Mouse (Mus musculus) kidney, postnatal 0 days (tissue): ENCODE data around the gene Bloc1s5. TPM values are rescaled to one million over a fixed set of nuclear protein-coding genes. Genes with fewer than 3 reads are reported as not detected.

Experiments
- ATAC-seq: fragments of 200-750 bp; cut with Nextera tagmentation; replicated peaks from 2 replicates; pipeline ENCODE4 v1.8.0; 2017; ENCODE audit warnings: low read depth, moderate number of reproducible peaks, moderate TSS enrichment, moderate library complexity; ENCODE audit not compliant: low FRiP score
- DNase-seq: peaks from one replicate; pipeline ENCODE4 v3.0.0-alpha.2; 2016; ENCODE audit warnings: low spot score
- H3K27ac ChIP-seq: fragments of 300-500 bp; sonication (generic); 2 replicates; pipeline ENCODE4 v1.5.1; 2014; ENCODE audit warnings: mild to moderate bottlenecking
- H3K27me3 ChIP-seq: fragments of 300-500 bp; sonication (generic); 2 replicates; pipeline ENCODE4 v1.6.1; 2014; ENCODE audit warnings: low read length, mixed read lengths; ENCODE audit not compliant: insufficient read depth
- H3K36me3 ChIP-seq: fragments of 300-500 bp; sonication (generic); 2 replicates; pipeline ENCODE4 v1.6.1; 2014; ENCODE audit warnings: low read length, mixed read lengths; ENCODE audit not compliant: insufficient read depth
- H3K4me1 ChIP-seq: fragments of 300-500 bp; sonication (generic); replicated peaks from 2 replicates; pipeline ENCODE4 v1.6.1; 2014; ENCODE audit warnings: antibody characterized with exemption, low read length, mixed read lengths; ENCODE audit not compliant: insufficient read depth
- H3K4me2 ChIP-seq: fragments of 300-500 bp; sonication (generic); 2 replicates; pipeline ENCODE4 v1.6.1; 2014; ENCODE audit warnings: mild to moderate bottlenecking, low read length, moderate library complexity, mixed read lengths
- H3K4me3 ChIP-seq: fragments of 300-500 bp; sonication (generic); replicated peaks from 2 replicates; pipeline ENCODE4 v1.5.1; 2014; ENCODE audit warnings: low read depth, low read length
- H3K9ac ChIP-seq: fragments of 300-500 bp; sonication (generic); 2 replicates; pipeline ENCODE4 v1.6.1; 2014; ENCODE audit warnings: low read depth, low read length
- H3K9me3 ChIP-seq: fragments of 300-500 bp; sonication (generic); replicated peaks from 2 replicates; pipeline ENCODE4 v1.6.1; 2016; ENCODE audit warnings: low read length, inconsistent platforms, mixed read lengths
- CTCF ChIP-seq: IDR thresholded peaks from 2 replicates; pipeline ENCODE4 v1.5.1; 2016; ENCODE audit warnings: antibody characterized with exemption, low read depth, mild to moderate bottlenecking, moderate library complexity
- WGBS: fragments of 180-500 bp; shearing (Covaris S2); extraction: QIAGEN DNeasy Blood & Tissue Kit; methylation state at CpG from one replicate; pipeline ENCODE4 v1.1.7; 2014; 5-methylcytosine and 5-hydroxymethylcytosine counted together
- polyA plus RNA-seq: library from polyadenylated mRNA; unstranded; fragments of >200 nt; fragmentation: Nextera tagmentation; extraction: Ambion mirVana; gene quantifications from 2 replicates; pipeline ENCODE4 v1.2.1, GENCODE M21; 2015

The Bloc1s5 gene
- polyA plus RNA-seq, 1 experiment from 2014 or later, result 21.8 TPM

- 67% methylated on average over 8 of the region's 8 CpGs for WGBS
- no peak overlapping the region for H3K9ac ChIP-seq
- H3K4me3 ChIP-seq, result no peak overlapping the region
- no peak for ATAC-seq
- no peak for TF ChIP-seq CTCF
- no peaks in the 10 kb centered on the region for H3K27me3 ChIP-seq
- no peak overlapping the region for H3K27ac ChIP-seq
- H3K9me3 ChIP-seq, result no peaks in the 10 kb centered on the region
- no peak overlapping the region for H3K4me2 ChIP-seq
- peaks cover 8% of the 10 kb centered on the region; the same call in 1 of the 2 replicates for H3K36me3 ChIP-seq
- no peaks in the 10 kb centered on the region for H3K4me1 ChIP-seq
- DNase-seq, result no peak
These were observed 21.3 kb downstream of the Bloc1s5 start for GRCm38 (mm10) chr13:38613583-38613982.

- WGBS, result 85% methylated on average over 9 of the region's 9 CpGs
These were observed 22.3 kb downstream of the Bloc1s5 start for GRCm38 (mm10) chr13:38612608-38613007.

GRCm38 (mm10) chr13:38612179-38612578 lies 22.7 kb downstream of the Bloc1s5 start:
- no peaks in the 10 kb centered on the region for H3K27me3 ChIP-seq
- H3K9ac ChIP-seq, result no peak overlapping the region
- no peak overlapping the region for H3K4me3 ChIP-seq
- no peak for DNase-seq
- TF ChIP-seq CTCF, result peak; percentile 27; the same call in 1 of the 2 replicates
- WGBS, result 96% methylated on average over 4 of the region's 4 CpGs
- no peak overlapping the region for H3K4me2 ChIP-seq
- H3K27ac ChIP-seq, result no peak overlapping the region
- peaks cover 8% of the 10 kb centered on the region; the same call in 1 of the 2 replicates for H3K36me3 ChIP-seq
- H3K9me3 ChIP-seq, result no peaks in the 10 kb centered on the region
- ATAC-seq, result no peak
- H3K4me1 ChIP-seq, result no peaks in the 10 kb centered on the region

More at GRCm38 (mm10) chr13:38612608-38613007, 22.3 kb downstream of the Bloc1s5 start:
- H3K4me2 ChIP-seq, result no peak overlapping the region
- no peak for ATAC-seq
- no peaks in the 10 kb centered on the region for H3K4me1 ChIP-seq
- no peak overlapping the region for H3K4me3 ChIP-seq
- no peak overlapping the region for H3K9ac ChIP-seq
- DNase-seq, result no peak
- no peaks in the 10 kb centered on the region for H3K27me3 ChIP-seq
- no peaks in the 10 kb centered on the region for H3K9me3 ChIP-seq
- TF ChIP-seq CTCF, result no peak
- H3K27ac ChIP-seq, result no peak overlapping the region
- H3K36me3 ChIP-seq, result peaks cover 8% of the 10 kb centered on the region; the same call in 1 of the 2 replicates

- peaks cover 7% of the 10 kb centered on the region; the same call in 1 of the 2 replicates for H3K36me3 ChIP-seq
- no peak overlapping the region for H3K4me2 ChIP-seq
- H3K4me3 ChIP-seq, result no peak overlapping the region
- H3K9me3 ChIP-seq, result no peaks in the 10 kb centered on the region
- H3K9ac ChIP-seq, result no peak overlapping the region
- no peaks in the 10 kb centered on the region for H3K4me1 ChIP-seq
- no peaks in the 10 kb centered on the region for H3K27me3 ChIP-seq
- ATAC-seq (no peak), DNase-seq (no peak)
- 69% methylated on average over 6 of the region's 6 CpGs for WGBS
- no peak overlapping the region for H3K27ac ChIP-seq
- no peak for TF ChIP-seq CTCF
These were observed 24.6 kb downstream of the Bloc1s5 start for GRCm38 (mm10) chr13:38610336-38610735.

GRCm38 (mm10) chr13:38607130-38607529 lies 27.8 kb downstream of the Bloc1s5 start:
- H3K9me3 ChIP-seq, result no peaks in the 10 kb centered on the region
- H3K4me2 ChIP-seq, result no peak overlapping the region

GRCm38 (mm10) chr13:38605353-38605752 lies 29.6 kb downstream of the Bloc1s5 start:
- H3K4me3 ChIP-seq, result no peak overlapping the region
- H3K4me2 ChIP-seq, result no peak overlapping the region
- 0 out of 2 replicates have a peak, but pooled peaks cover 4% of the 10 kb centered on the region for H3K36me3 ChIP-seq
- no peaks in the 10 kb centered on the region for H3K27me3 ChIP-seq
- WGBS, result 71% methylated on average over 6 of the region's 6 CpGs
- H3K4me1 ChIP-seq, result no peaks in the 10 kb centered on the region
- no peak for ATAC-seq
- no peaks in the 10 kb centered on the region for H3K9me3 ChIP-seq
- no peak for DNase-seq
- no peak overlapping the region for H3K9ac ChIP-seq
- TF ChIP-seq CTCF, result no peak
- H3K27ac ChIP-seq, result no peak overlapping the region

More at GRCm38 (mm10) chr13:38607130-38607529, 27.8 kb downstream of the Bloc1s5 start:
- Histone ChIP-seq H3K4me3 (no peak overlapping the region), H3K27ac (no peak overlapping the region), H3K4me1 (no peaks in the 10 kb centered on the region), H3K36me3 (peaks cover 4% of the 10 kb centered on the region; the same call in 1 of the 2 replicates), H3K27me3 (no peaks in the 10 kb centered on the region), H3K9ac (no peak overlapping the region)
- DNase-seq (no peak), ATAC-seq (no peak)
- TF ChIP-seq CTCF, result no peak
- 89% methylated on average over 6 of the region's 6 CpGs for WGBS

GRCm38 (mm10) chr13:38602966-38603365 lies 31.9 kb downstream of the Bloc1s5 start:
- TF ChIP-seq CTCF, result no peak
- DNase-seq (no peak), ATAC-seq (no peak)
- no peaks in the 10 kb centered on the region for H3K9me3 ChIP-seq
- H3K4me2 ChIP-seq, result no peak overlapping the region
- no peaks in the 10 kb centered on the region for H3K4me1 ChIP-seq
- 0 out of 2 replicates have a peak, but pooled peaks cover 4% of the 10 kb centered on the region for H3K36me3 ChIP-seq
- no peaks in the 10 kb centered on the region for H3K27me3 ChIP-seq
- no peak overlapping the region for H3K9ac ChIP-seq
- no peak overlapping the region for H3K4me3 ChIP-seq
- no peak overlapping the region for H3K27ac ChIP-seq
- WGBS, result 87% methylated on average over 13 of the region's 13 CpGs
